Comparison of ENCODE assay signal across 25 mouse cellular contexts in genomic region chr16:45817795-45818194, GRCm38 (mm10).
DNase-seq lines count a peak whose midpoint lies in the region; ATAC-seq lines count a peak whose summit lies in the region.
"Had no signal": no experiment of that assay in that cellular context is flagged by ENCODE, and none has a peak within 500 bp of the region (broad histone marks: within the 10 kb centered on the region; RNA-seq: fewer than 3 reads in every experiment).

No protein-coding gene starts in this region.

- no peak overlapping the region for H3K4me2 ChIP-seq in kidney, embryonic 15.5 days
- H3K4me2 ChIP-seq in forebrain, embryonic 13.5 days: no peak overlapping the region
- H3K4me2 ChIP-seq: limb, embryonic 13.5 days; liver, embryonic 12.5 days; midbrain, embryonic 13.5 days; neural tube, embryonic 13.5 days had no signal

- no peak overlapping the region for H3K4me3 ChIP-seq in heart, embryonic 10.5 days
- H3K4me3 ChIP-seq in kidney, embryonic 15.5 days (replicated peaks): no peak overlapping the region
- H3K4me3 ChIP-seq in forebrain, embryonic 13.5 days: no peak overlapping the region
- H3K4me3 ChIP-seq: hindbrain, embryonic 10.5 days; limb, embryonic 13.5 days; liver, embryonic 12.5 days; midbrain, embryonic 13.5 days; neural tube, embryonic 13.5 days had no signal

- no peak overlapping the region for H3K27ac ChIP-seq in heart, embryonic 10.5 days
- H3K27ac ChIP-seq in kidney, embryonic 15.5 days: no peak overlapping the region
- no peak overlapping the region for H3K27ac ChIP-seq in forebrain, embryonic 13.5 days
- H3K27ac ChIP-seq: hindbrain, embryonic 10.5 days; kidney, postnatal 0 days; limb, embryonic 13.5 days; liver, embryonic 12.5 days; macrophage; midbrain, embryonic 13.5 days; neural tube, embryonic 13.5 days had no signal

- DNase-seq in heart, adult 11 months: peak; percentile 94
- DNase-seq in heart, embryonic 10.5 days (ENCODE audit: low spot score): no peak
- DNase-seq in kidney, adult 11 months: peak; percentile 19
- DNase-seq in kidney, postnatal 14 days: peak; percentile 71
- DNase-seq in lung, postnatal 10 days: peak; percentile 70
- DNase-seq in retina, postnatal 1 day: no peak
- DNase-seq: adrenal gland, adult 8-10 months; cerebellum, adult 11 months; cerebellum, adult 9-10 months; cerebellum, postnatal 36 days; gastrocnemius, postnatal 14 days; liver, postnatal 0 days; thymus, postnatal 14 days had no signal

- 87% methylated on average over 3 of the region's 3 CpGs for WGBS in heart, embryonic 10.5 days
- 85% methylated on average over 3 of the region's 3 CpGs for WGBS in kidney, embryonic 15.5 days
- WGBS in forebrain, embryonic 13.5 days: 74% methylated on average over 3 of the region's 3 CpGs

- no peak for ATAC-seq in kidney, embryonic 15.5 days (replicated peaks; ENCODE audit: low FRiP score)
- ATAC-seq in forebrain, embryonic 13.5 days: no peak
- ATAC-seq: forebrain, embryonic 14.5 days; hindbrain, embryonic 16.5 days; liver, embryonic 12.5 days; liver, postnatal 0 days; midbrain, embryonic 13.5 days had no signal

- H3K36me3 ChIP-seq in heart, embryonic 10.5 days: peaks cover 13% of the 10 kb centered on the region; the same call in 1 of the 2 replicates
- H3K36me3 ChIP-seq in kidney, embryonic 15.5 days: peaks cover 50% of the 10 kb centered on the region
- H3K36me3 ChIP-seq in forebrain, embryonic 13.5 days (ENCODE audit: poor library complexity, severe bottlenecking): no peaks in the 10 kb centered on the region
- H3K36me3 ChIP-seq: G1E; liver, embryonic 12.5 days; midbrain, embryonic 13.5 days; neural tube, embryonic 13.5 days had no signal

- H3K9ac ChIP-seq in kidney, embryonic 15.5 days: no peak overlapping the region
- H3K9ac ChIP-seq in forebrain, embryonic 13.5 days: no peak overlapping the region
- H3K9ac ChIP-seq: limb, embryonic 13.5 days; liver, embryonic 12.5 days; liver, postnatal 0 days; midbrain, embryonic 13.5 days; neural tube, embryonic 13.5 days had no signal

- H3K27me3 ChIP-seq in heart, embryonic 10.5 days (ENCODE audit: insufficient read depth, poor library complexity, severe bottlenecking): no peaks in the 10 kb centered on the region
- H3K27me3 ChIP-seq in kidney, embryonic 15.5 days: no peaks in the 10 kb centered on the region
- H3K27me3 ChIP-seq in forebrain, embryonic 13.5 days: no peaks in the 10 kb centered on the region
- H3K27me3 ChIP-seq: limb, embryonic 13.5 days; liver, embryonic 12.5 days; midbrain, embryonic 13.5 days; neural tube, embryonic 13.5 days had no signal

- H3K9me3 ChIP-seq in heart, embryonic 10.5 days: no peaks in the 10 kb centered on the region
- no peaks in the 10 kb centered on the region for H3K9me3 ChIP-seq in kidney, embryonic 15.5 days (replicated peaks)
- H3K9me3 ChIP-seq in forebrain, embryonic 13.5 days (replicated peaks): no peaks in the 10 kb centered on the region
- H3K9me3 ChIP-seq: G1E; hindbrain, embryonic 10.5 days; limb, embryonic 13.5 days; liver, embryonic 12.5 days; midbrain, embryonic 13.5 days; neural tube, embryonic 13.5 days had no signal

- H3K4me1 ChIP-seq in heart, embryonic 10.5 days: peaks cover 4% of the 10 kb centered on the region; the same call in 1 of the 2 replicates
- no peaks in the 10 kb centered on the region for H3K4me1 ChIP-seq in kidney, embryonic 15.5 days
- no peaks in the 10 kb centered on the region for H3K4me1 ChIP-seq in forebrain, embryonic 13.5 days
- H3K4me1 ChIP-seq: hindbrain, embryonic 10.5 days; limb, embryonic 13.5 days; liver, embryonic 12.5 days; midbrain, embryonic 13.5 days; neural tube, embryonic 13.5 days had no signal

Comparison
In these comparisons a context has a peak if more than half of its experiments do, and no peak if none do; other contexts are left out.
1. DNase-seq: peak in heart, adult 11 months (single experiment), kidney, adult 11 months (single experiment), kidney, postnatal 14 days (single experiment) and lung, postnatal 10 days (single experiment); none in heart, embryonic 10.5 days (single experiment) and retina, postnatal 1 day (single experiment).